Comparison of ENCODE assay signal across 21 mouse cellular contexts in genomic region chr3:141804133-141804532, GRCm38 (mm10).
A peak's percentile ranks its signal among the peaks of the same experiment; 100 is the strongest.
DNase-seq lines count a peak whose midpoint lies in the region; ATAC-seq and TF ChIP-seq lines count a peak whose summit lies in the region.
"Had no signal": no experiment of that assay in that cellular context is flagged by ENCODE, and none has a peak within 500 bp of the region (broad histone marks: within the 10 kb centered on the region; RNA-seq: fewer than 3 reads in every experiment).

No protein-coding gene starts in this region.

- TF ChIP-seq POLR2A in kidney, adult 2 months (IDR thresholded peaks at IDR 0.05; ENCODE audit: low read depth, low read length) = no peak
- TF ChIP-seq POLR2A in CH12.LX (IDR thresholded peaks at IDR 0.05; ENCODE audit: low read depth, low read length) = no peak

- no peak overlapping the region for H3K4me3 ChIP-seq in kidney, postnatal 0 days (replicated peaks; ENCODE audit: low read depth, low read length)
- H3K4me3 ChIP-seq in kidney, adult 2 months (ENCODE audit: insufficient read depth, low read depth, low read length) = no peak overlapping the region
- no peak overlapping the region for H3K4me3 ChIP-seq in lung, embryonic 16.5 days (ENCODE audit: low read length)
- H3K4me3 ChIP-seq in CH12.LX (replicated peaks in 1 of 3; ENCODE audit: low read depth in 2 of 3, low read length in 2 of 3, poor library complexity in 1 of 3) = no peak overlapping the region
- H3K4me3 ChIP-seq: embryonic facial prominence, embryonic 10.5 days; embryonic facial prominence, embryonic 12.5 days; forebrain, embryonic 13.5 days; forebrain, embryonic 15.5 days had no signal

- H3K4me2 ChIP-seq in kidney, postnatal 0 days (ENCODE audit: low read length) = no peak overlapping the region
- no peak overlapping the region for H3K4me2 ChIP-seq in lung, embryonic 16.5 days (ENCODE audit: low read depth, low read length)
- no peak overlapping the region for H3K4me2 ChIP-seq in CH12.LX (ENCODE audit: insufficient read depth, low read depth, poor library complexity, severe bottlenecking)
- H3K4me2 ChIP-seq: embryonic facial prominence, embryonic 12.5 days; forebrain, embryonic 13.5 days; forebrain, embryonic 15.5 days had no signal

- ATAC-seq in kidney, postnatal 0 days (replicated peaks; ENCODE audit: low FRiP score, low read depth) = no peak
- ATAC-seq in lung, embryonic 16.5 days (ENCODE audit: low read depth) = 0 out of 2 replicates have a peak, but pooled peaks have one; percentile 34
- ATAC-seq: CD4-positive, CD25-positive, alpha-beta regulatory T cell, adult 4 months; forebrain, embryonic 13.5 days; forebrain, embryonic 15.5 days; forebrain, postnatal 0 days had no signal

- H3K79me2 ChIP-seq in CH12.LX (replicated peaks; ENCODE audit: control insufficient read depth, extremely low read depth, insufficient read depth, poor library complexity, severe bottlenecking) = no peaks in the 10 kb centered on the region

- no peak for TF ChIP-seq EP300 in CH12.LX (IDR thresholded peaks at IDR 0.05; ENCODE audit: low read length)

- dilution Hi-C loops in CH12.LX (cut with MboI; ENCODE audit: extremely low pct_ligation_motif_present, extremely low pct_unique_long_range_greater_than_20kb, low sequenced_read_pairs) = no loop called here

- no peak overlapping the region for H3K27ac ChIP-seq in kidney, postnatal 0 days
- H3K27ac ChIP-seq in kidney, adult 2 months (ENCODE audit: insufficient read depth, low read depth, low read length) = no peak overlapping the region
- no peak overlapping the region for H3K27ac ChIP-seq in lung, embryonic 16.5 days (ENCODE audit: low read length)
- no peak overlapping the region for H3K27ac ChIP-seq in CH12.LX (ENCODE audit: insufficient read depth, low read depth)
- H3K27ac ChIP-seq: embryonic facial prominence, embryonic 10.5 days; embryonic facial prominence, embryonic 12.5 days; forebrain, embryonic 13.5 days; forebrain, embryonic 15.5 days had no signal

- no peaks in the 10 kb centered on the region for H3K27me3 ChIP-seq in kidney, postnatal 0 days (ENCODE audit: insufficient read depth, low read length)
- no peaks in the 10 kb centered on the region for H3K27me3 ChIP-seq in kidney, adult 2 months (replicated peaks; ENCODE audit: control insufficient read depth, insufficient read depth, low read length)
- H3K27me3 ChIP-seq in lung, embryonic 16.5 days (ENCODE audit: control insufficient read depth, insufficient read depth, low read depth, low read length) = no peaks in the 10 kb centered on the region
- H3K27me3 ChIP-seq in CH12.LX (replicated peaks) = no peaks in the 10 kb centered on the region
- H3K27me3 ChIP-seq: embryonic facial prominence, embryonic 12.5 days; forebrain, embryonic 13.5 days; forebrain, embryonic 15.5 days had no signal

- no peaks in the 10 kb centered on the region for H3K9me3 ChIP-seq in kidney, postnatal 0 days (replicated peaks; ENCODE audit: low read length)
- no peaks in the 10 kb centered on the region for H3K9me3 ChIP-seq in lung, embryonic 16.5 days (ENCODE audit: control insufficient read depth, low read length)
- H3K9me3 ChIP-seq in CH12.LX (replicated peaks; ENCODE audit: low read length) = no peaks in the 10 kb centered on the region
- H3K9me3 ChIP-seq: embryonic facial prominence, embryonic 10.5 days; embryonic facial prominence, embryonic 12.5 days; forebrain, embryonic 13.5 days; forebrain, embryonic 15.5 days had no signal

- no peak for TF ChIP-seq RAD21 in CH12.LX (IDR thresholded peaks at IDR 0.05; ENCODE audit: low read depth, low read length)

- in situ Hi-C loops in CH12.LX (cut with MboI; ENCODE audit: low pct_ligation_motif_present, low pct_unique_long_range_greater_than_20kb, low sequenced_read_pairs) = no loop called here

- H3K4me1 ChIP-seq in kidney, postnatal 0 days (replicated peaks; ENCODE audit: insufficient read depth, low read length) = no peaks in the 10 kb centered on the region
- H3K4me1 ChIP-seq in kidney, adult 2 months (ENCODE audit: control insufficient read depth, insufficient read depth, low read length) = no peaks in the 10 kb centered on the region
- H3K4me1 ChIP-seq in lung, embryonic 16.5 days (replicated peaks; ENCODE audit: control insufficient read depth, insufficient read depth, low read length) = peaks cover 5% of the 10 kb centered on the region; the same call in 1 of the 2 replicates
- no peaks in the 10 kb centered on the region for H3K4me1 ChIP-seq in CH12.LX (ENCODE audit: control insufficient read depth in 1 of 2, insufficient read depth in 2 of 2)
- H3K4me1 ChIP-seq: embryonic facial prominence, embryonic 10.5 days; embryonic facial prominence, embryonic 12.5 days; forebrain, embryonic 13.5 days; forebrain, embryonic 15.5 days had no signal

- no peak overlapping the region for H3K9ac ChIP-seq in kidney, postnatal 0 days (ENCODE audit: low read depth, low read length)
- H3K9ac ChIP-seq in lung, embryonic 16.5 days (ENCODE audit: low read length) = no peak overlapping the region
- H3K9ac ChIP-seq in CH12.LX (ENCODE audit: insufficient read depth, low read depth) = peak overlapping the region; percentile 16; the same call in 1 of the 2 replicates
- H3K9ac ChIP-seq: embryonic facial prominence, embryonic 12.5 days; forebrain, embryonic 13.5 days; forebrain, embryonic 15.5 days; forebrain, postnatal 0 days had no signal

- H3K36me3 ChIP-seq in kidney, postnatal 0 days (ENCODE audit: insufficient read depth, low read length) = no peaks in the 10 kb centered on the region
- H3K36me3 ChIP-seq in kidney, adult 2 months (ENCODE audit: control insufficient read depth, insufficient read depth, low read length) = no peaks in the 10 kb centered on the region; the same call in 1 of the 2 replicates
- no peaks in the 10 kb centered on the region for H3K36me3 ChIP-seq in lung, embryonic 16.5 days (ENCODE audit: control insufficient read depth, insufficient read depth, low read length)
- H3K36me3 ChIP-seq in CH12.LX (replicated peaks in 1 of 2; ENCODE audit: control insufficient read depth in 1 of 2, insufficient read depth in 1 of 2, low read length in 1 of 2) = no peaks in the 10 kb centered on the region
- H3K36me3 ChIP-seq: forebrain, embryonic 15.5 days had no signal

- WGBS in kidney, postnatal 0 days = 76% methylated on average over 5 of the region's 5 CpGs
- 88% methylated on average over 5 of the region's 5 CpGs for WGBS in kidney, adult 2 months
- WGBS in lung, embryonic 16.5 days = 57% methylated on average over 5 of the region's 5 CpGs

- DNase-seq in kidney, postnatal 0 days (ENCODE audit: low spot score) = peak; percentile 3
- no peak for DNase-seq in kidney, adult 2 months
- no peak for DNase-seq in lung, postnatal 14 days
- no peak for DNase-seq in CH12.LX (ENCODE audit: extremely low read depth)
- DNase-seq in cerebellum, adult 11 months = no peak
- DNase-seq: adrenal gland, adult 2 months; adrenal gland, postnatal 10 days; adrenal gland, postnatal 25 days; B cell, adult 2 months; cerebellum, adult 11-12 months; cerebellum, adult 2 months; cerebellum, adult 9-10 months; cerebellum, postnatal 10 days; cerebellum, postnatal 25 days; forebrain, postnatal 0 days had no signal

- no peak for TF ChIP-seq CTCF in kidney, postnatal 0 days (IDR thresholded peaks at IDR 0.05; ENCODE audit: low read depth)
- no peak for TF ChIP-seq CTCF in kidney, adult 2 months (conservative IDR thresholded peaks at IDR 0.05; ENCODE audit: insufficient read depth, insufficient read length, low read depth, low read length)
- no peak for TF ChIP-seq CTCF in CH12.LX (conservative IDR thresholded peaks at IDR 0.05 in 1 of 2, IDR thresholded peaks at IDR 0.05 in 1 of 2; ENCODE audit: low read depth in 2 of 2, low read length in 2 of 2)

TF ChIP-seq in CH12.LX, 34 proteins besides CTCF, POLR2A, EP300 and RAD21:
- TF ChIP-seq ZMIZ1 (IDR thresholded peaks at IDR 0.05; ENCODE audit: low read depth, low read length) = no peak
- no peak for TF ChIP-seq KAT2A (IDR thresholded peaks at IDR 0.05; ENCODE audit: insufficient replicate concordance, low read length)
- TF ChIP-seq USF1 (IDR thresholded peaks at IDR 0.05; ENCODE audit: low read depth, low read length) = no peak
- TF ChIP-seq MAFK (IDR thresholded peaks at IDR 0.05; ENCODE audit: insufficient replicate concordance, low read length) = no peak
- no peak for TF ChIP-seq MAX (IDR thresholded peaks at IDR 0.05; ENCODE audit: low read length)
- TF ChIP-seq SIN3A (IDR thresholded peaks at IDR 0.05; ENCODE audit: low read length) = no peak
- no peak for TF ChIP-seq MEF2A (IDR thresholded peaks at IDR 0.05; ENCODE audit: borderline replicate concordance, low read depth, low read length)
- no peak for TF ChIP-seq JUN (IDR thresholded peaks at IDR 0.05; ENCODE audit: insufficient read depth, low read depth, low read length)
- no peak for TF ChIP-seq ZC3H11A (IDR thresholded peaks at IDR 0.05; ENCODE audit: low read depth, low read length)
- no peak for TF ChIP-seq ELF1 (IDR thresholded peaks at IDR 0.05; ENCODE audit: low read depth, low read length)
- no peak for TF ChIP-seq HCFC1 (IDR thresholded peaks at IDR 0.05; ENCODE audit: low read depth, low read length)
- TF ChIP-seq ZKSCAN1 (IDR thresholded peaks at IDR 0.05; ENCODE audit: borderline replicate concordance, low read depth, low read length) = no peak
- no peak for TF ChIP-seq NELFE (IDR thresholded peaks at IDR 0.05; ENCODE audit: low read depth, low read length)
- no peak for TF ChIP-seq JUND (conservative IDR thresholded peaks at IDR 0.05; ENCODE audit: low read depth, low read length)
